Mouse (Mus musculus) spleen, adult 2 months (tissue): ENCODE results near the gene Slc25a20. TPM values are rescaled to one million over a fixed set of nuclear protein-coding genes. Genes with fewer than 3 reads are reported as not detected.
"Not testable (repeated sequence)": the region's sequence is repeated elsewhere in the genome, so short reads cannot be mapped to it uniquely, and the experiment has no call there.

Source experiments
- DNase-seq, 2 experiments: peaks; one replicate each; pipeline versions ENCODE4 v3.0.0 to v3.0.0-alpha.2; 2012 to 2021; ENCODE audit warnings: low spot score in 2 of 2, low read depth in 1 of 2
- H3K27ac ChIP-seq: fragments of 200-500 bp; 2 replicates; pipeline ENCODE4 v1.5.1; 2012; ENCODE audit warnings: low read length, inconsistent platforms; ENCODE audit not compliant: insufficient read depth
- H3K27me3 ChIP-seq: fragments of 200-500 bp; 2 replicates; pipeline ENCODE4 v1.6.1; 2012; ENCODE audit warnings: mild to moderate bottlenecking, moderate library complexity, low read length, inconsistent platforms; ENCODE audit not compliant: control insufficient read depth, insufficient read depth
- H3K36me3 ChIP-seq: fragments of 200-500 bp; 2 replicates; pipeline ENCODE4 v1.6.1; 2012; ENCODE audit warnings: mild to moderate bottlenecking, low read length, inconsistent platforms; ENCODE audit not compliant: control insufficient read depth, insufficient read depth
- H3K4me1 ChIP-seq: fragments of 200-500 bp; 2 replicates; pipeline ENCODE4 v1.6.1; 2011; ENCODE audit warnings: inconsistent platforms; ENCODE audit not compliant: control insufficient read depth, insufficient read depth, insufficient read length
- H3K4me3 ChIP-seq: fragments of 200-500 bp; 2 replicates; pipeline ENCODE4 v1.5.1; 2011; ENCODE audit warnings: mild to moderate bottlenecking, inconsistent platforms; ENCODE audit not compliant: insufficient read depth, insufficient read length; ENCODE audit errors: extremely low read depth
- CTCF ChIP-seq: fragments of 200-500 bp; IDR thresholded peaks from 2 replicates; pipeline ENCODE4 v1.5.1; 2011; ENCODE audit warnings: mild to moderate bottlenecking, inconsistent platforms; ENCODE audit not compliant: insufficient read depth, insufficient read length, insufficient replicate concordance; ENCODE audit errors: extremely low read depth
- POLR2A ChIP-seq: fragments of 200-500 bp; IDR thresholded peaks from 2 replicates; pipeline ENCODE4 v1.6.1; 2011; ENCODE audit warnings: low read depth, low read length, inconsistent platforms
- WGBS: fragments of 180-500 bp; shearing (Covaris S2); methylation state at CpG from one replicate; pipeline ENCODE4 v1.1.7; 2018; 5-methylcytosine and 5-hydroxymethylcytosine counted together
- polyA plus RNA-seq: library from polyadenylated mRNA; depleted of rRNA; stranded (reverse); fragments of >200 nt; gene quantifications from 2 replicates; pipeline ENCODE4 v1.2.3, GENCODE M21; 2012

Gene Slc25a20
- polyA plus RNA-seq, 1 experiment: 8.4 TPM

GRCm38 (mm10) chr9:108654566-108655464 is 7.1 kb upstream of the Slc25a20 start:
- H3K4me3 ChIP-seq: no peak overlapping the region
- H3K27ac ChIP-seq: no peak overlapping the region
- 78% methylated on average over 10 of the region's 10 CpGs for WGBS
- no peaks in the 10 kb centered on the region for H3K27me3 ChIP-seq
- no peak for TF ChIP-seq POLR2A
- TF ChIP-seq CTCF: no peak
- H3K36me3 ChIP-seq: no peaks in the 10 kb centered on the region
- 0 out of 2 replicates have a peak, but pooled peaks cover 2% of the 10 kb centered on the region for H3K4me1 ChIP-seq
- DNase-seq: no peak

- not testable (repeated sequence) for H3K27me3 ChIP-seq, H3K4me1 ChIP-seq, H3K36me3 ChIP-seq, DNase-seq, H3K27ac ChIP-seq, H3K4me3 ChIP-seq
- WGBS: 77% methylated on average over 7 of the region's 7 CpGs
Measured at GRCm38 (mm10) chr9:108655865-108656264, 6.0 kb upstream of the Slc25a20 start.

GRCm38 (mm10) chr9:108662660-108663059 is 772 bp downstream of the Slc25a20 start:
- no peak overlapping the region for H3K27ac ChIP-seq
- H3K4me3 ChIP-seq: peak overlapping the region; percentile 78; the same call in 1 of the 2 replicates
- no peak for DNase-seq
- 37% methylated on average over 6 of the region's 6 CpGs for WGBS
- no peaks in the 10 kb centered on the region for H3K27me3 ChIP-seq
- H3K4me1 ChIP-seq: peaks cover 3% of the 10 kb centered on the region; the same call in 1 of the 2 replicates
- no peaks in the 10 kb centered on the region for H3K36me3 ChIP-seq
- TF ChIP-seq CTCF (no peak), POLR2A (no peak)

- Histone ChIP-seq H3K4me1 (no peaks in the 10 kb centered on the region), H3K27me3 (no peaks in the 10 kb centered on the region), H3K4me3 (no peak overlapping the region), H3K36me3 (peaks cover 2% of the 10 kb centered on the region; the same call in 1 of the 2 replicates), H3K27ac (no peak overlapping the region)
- no peak for TF ChIP-seq POLR2A
- no peak for DNase-seq
- WGBS: 86% methylated on average over 8 of the region's 8 CpGs
Measured at GRCm38 (mm10) chr9:108669875-108670274, 8.0 kb downstream of the Slc25a20 start.

GRCm38 (mm10) chr9:108673151-108673550 is 11.3 kb downstream of the Slc25a20 start:
- Histone ChIP-seq H3K27me3 (no peaks in the 10 kb centered on the region), H3K27ac (no peak overlapping the region), H3K36me3 (peaks cover 8% of the 10 kb centered on the region), H3K4me1 (no peaks in the 10 kb centered on the region), H3K4me3 (no peak overlapping the region)
- no peak for DNase-seq
- 74% methylated on average over 2 of the region's 2 CpGs for WGBS
- TF ChIP-seq POLR2A (no peak), CTCF (no peak)

- 97% methylated on average over 15 of the region's 15 CpGs for WGBS
- DNase-seq: no peak
- H3K4me1 ChIP-seq: no peaks in the 10 kb centered on the region
- no peak overlapping the region for H3K4me3 ChIP-seq
- no peaks in the 10 kb centered on the region for H3K27me3 ChIP-seq
- no peak overlapping the region for H3K27ac ChIP-seq
- H3K36me3 ChIP-seq: peaks cover 20% of the 10 kb centered on the region
- TF ChIP-seq CTCF: no peak
- no peak for TF ChIP-seq POLR2A
Measured at GRCm38 (mm10) chr9:108680026-108680425, 18.1 kb downstream of the Slc25a20 start.

- 74% methylated on average over 4 of the region's 4 CpGs for WGBS
- Histone ChIP-seq H3K4me1 (no peaks in the 10 kb centered on the region), H3K27me3 (no peaks in the 10 kb centered on the region), H3K27ac (no peak overlapping the region), H3K36me3 (peaks cover 7% of the 10 kb centered on the region; the same call in 1 of the 2 replicates), H3K4me3 (no peak overlapping the region)
- TF ChIP-seq CTCF (no peak), POLR2A (no peak)
- DNase-seq: no peak
Measured at GRCm38 (mm10) chr9:108686475-108686887, 24.6 kb downstream of the Slc25a20 start.
